Mouse (Mus musculus) liver, embryonic 14.5 days (tissue): ENCODE results near the gene Hdac4.

Experiments
- CTCF ChIP-seq: IDR thresholded peaks from 2 replicates; pipeline ENCODE4 v1.5.1; 2016; ENCODE audit warnings: antibody characterized with exemption, low read depth, control low read depth
- EP300 ChIP-seq: IDR thresholded peaks from 2 replicates; pipeline ENCODE4 v1.6.1; 2016; ENCODE audit warnings: antibody characterized with exemption, low read depth

GRCm38 (mm10) chr1:92179070-92179469 lies 16.4 kb downstream of the Hdac4 start:
- no peak for TF ChIP-seq CTCF
- no peak for TF ChIP-seq EP300
